Mouse (Mus musculus) liver, embryonic 15.5 days (tissue): ENCODE measurements around the gene Mien1. TPM values are rescaled to one million over a fixed set of nuclear protein-coding genes. Genes with fewer than 3 reads are reported as not detected.

ENCODE experiments used
- ATAC-seq: fragments of 200-750 bp; cut with Nextera tagmentation; 2 replicates; pipeline ENCODE4 v1.8.0; 2017; ENCODE audit warnings: moderate number of reproducible peaks, mild to moderate bottlenecking, moderate library complexity; ENCODE audit not compliant: insufficient read depth
- H3K27ac ChIP-seq: fragments of 300-500 bp; sonication (generic); replicated peaks from 2 replicates; pipeline ENCODE4 v1.5.1; 2015; ENCODE audit warnings: mild to moderate bottlenecking, inconsistent platforms
- H3K27me3 ChIP-seq: fragments of 300-500 bp; sonication (generic); 2 replicates; pipeline ENCODE4 v1.6.1; 2015; ENCODE audit warnings: mild to moderate bottlenecking, inconsistent platforms
- H3K36me3 ChIP-seq: fragments of 300-500 bp; sonication (generic); replicated peaks from 2 replicates; pipeline ENCODE4 v1.6.1; 2015; ENCODE audit warnings: moderate library complexity, mild to moderate bottlenecking, inconsistent platforms
- H3K4me1 ChIP-seq: fragments of 300-500 bp; sonication (generic); replicated peaks from 2 replicates; pipeline ENCODE4 v1.6.1; 2015; ENCODE audit warnings: inconsistent platforms
- H3K4me2 ChIP-seq: fragments of 300-500 bp; sonication (generic); 2 replicates; pipeline ENCODE4 v1.6.1; 2015; ENCODE audit warnings: moderate library complexity, mild to moderate bottlenecking, inconsistent platforms
- H3K4me3 ChIP-seq: fragments of 300-500 bp; sonication (generic); replicated peaks from 2 replicates; pipeline ENCODE4 v1.5.1; 2015; ENCODE audit warnings: mild to moderate bottlenecking, inconsistent platforms
- H3K9ac ChIP-seq: fragments of 300-500 bp; sonication (generic); 2 replicates; pipeline ENCODE4 v1.6.1; 2015; ENCODE audit warnings: moderate library complexity, mild to moderate bottlenecking, inconsistent platforms
- H3K9me3 ChIP-seq: fragments of 300-500 bp; sonication (generic); replicated peaks from 2 replicates; pipeline ENCODE4 v1.6.1; 2016; ENCODE audit warnings: inconsistent platforms
- WGBS: fragments of 180-500 bp; shearing (Covaris S2); methylation state at CpG from one replicate; pipeline ENCODE4 v1.1.7; 2015; ENCODE audit warnings: mixed read lengths; ENCODE audit not compliant: insufficient replicate concordance; 5-methylcytosine and 5-hydroxymethylcytosine counted together
- polyA plus RNA-seq: library from polyadenylated mRNA; unstranded; fragments of >200 nt; fragmentation: Nextera tagmentation; extraction: Ambion mirVana; gene quantifications from 2 replicates; pipeline ENCODE4 v1.2.1, GENCODE M21; 2015

Gene Mien1
- polyA plus RNA-seq = 57.2 TPM in 2 replicates

- Histone ChIP-seq H3K27ac (peak within 1 kb of the TSS; percentile 74), H3K9ac (peak within 1 kb of the TSS; percentile 60), H3K4me2 (peak within 1 kb of the TSS; percentile 76), H3K36me3 (no peaks in the 10 kb centered on the region), H3K4me3 (peak within 1 kb of the TSS; percentile 81), H3K27me3 (peaks cover under 1% of the 10 kb centered on the region; the same call in 1 of the 2 replicates), H3K4me1 (peaks cover 13% of the 10 kb centered on the region), H3K9me3 (no peaks in the 10 kb centered on the region)
- ATAC-seq = peak; percentile 81
- WGBS = 3% methylated on average over 43 of the region's 43 CpGs
Observed at GRCm38 (mm10) chr11:98438331-98439158, at the start of gene Mien1. Gene Mien1, minus strand, starts transcription at chr11:98438991.

- no peak overlapping the region for H3K9ac ChIP-seq
- H3K4me3 ChIP-seq = no peak overlapping the region
- no peaks in the 10 kb centered on the region for H3K36me3 ChIP-seq
- H3K27ac ChIP-seq = no peak overlapping the region
- no peaks in the 10 kb centered on the region for H3K27me3 ChIP-seq
- ATAC-seq = no peak
- H3K4me1 ChIP-seq = no peaks in the 10 kb centered on the region
- H3K9me3 ChIP-seq = no peaks in the 10 kb centered on the region
- H3K4me2 ChIP-seq = no peak overlapping the region
- WGBS = 40% methylated on average over 5 of the region's 5 CpGs
Observed at GRCm38 (mm10) chr11:98487526-98488040, 48.8 kb upstream of the Mien1 start.

- no peak for ATAC-seq
- H3K9ac ChIP-seq = no peak overlapping the region
- no peak overlapping the region for H3K27ac ChIP-seq
- no peaks in the 10 kb centered on the region for H3K4me1 ChIP-seq
- H3K4me2 ChIP-seq = no peak overlapping the region
- no peaks in the 10 kb centered on the region for H3K36me3 ChIP-seq
- no peaks in the 10 kb centered on the region for H3K9me3 ChIP-seq
- H3K27me3 ChIP-seq = 0 out of 2 replicates have a peak, but pooled peaks cover 3% of the 10 kb centered on the region
- no peak overlapping the region for H3K4me3 ChIP-seq
- WGBS = 57% methylated on average over 2 of the region's 2 CpGs
Observed at GRCm38 (mm10) chr11:98485749-98486148, 47.0 kb upstream of the Mien1 start.

GRCm38 (mm10) chr11:98482067-98482466, 43.3 kb upstream of the Mien1 start:
- Histone ChIP-seq H3K9ac (no peak overlapping the region), H3K9me3 (no peaks in the 10 kb centered on the region), H3K27ac (no peak overlapping the region), H3K4me2 (no peak overlapping the region), H3K4me3 (no peak overlapping the region), H3K4me1 (no peaks in the 10 kb centered on the region), H3K36me3 (no peaks in the 10 kb centered on the region), H3K27me3 (0 out of 2 replicates have a peak, but pooled peaks cover 3% of the 10 kb centered on the region)
- 53% methylated on average over 10 of the region's 10 CpGs for WGBS
- ATAC-seq = no peak

- H3K9me3 ChIP-seq = no peaks in the 10 kb centered on the region
- no peak overlapping the region for H3K4me2 ChIP-seq
- H3K9ac ChIP-seq = no peak overlapping the region
- no peak overlapping the region for H3K4me3 ChIP-seq
- no peaks in the 10 kb centered on the region for H3K36me3 ChIP-seq
- H3K27me3 ChIP-seq = 0 out of 2 replicates have a peak, but pooled peaks cover 3% of the 10 kb centered on the region
- no peak for ATAC-seq
- H3K27ac ChIP-seq = no peak overlapping the region
- 36% methylated on average over 6 of the region's 6 CpGs for WGBS
- no peaks in the 10 kb centered on the region for H3K4me1 ChIP-seq
Observed at GRCm38 (mm10) chr11:98481231-98481630, 42.4 kb upstream of the Mien1 start.

- H3K27me3 ChIP-seq = 0 out of 2 replicates have a peak, but pooled peaks cover 3% of the 10 kb centered on the region
- H3K4me1 ChIP-seq = no peaks in the 10 kb centered on the region
- H3K9me3 ChIP-seq = no peaks in the 10 kb centered on the region
- H3K27ac ChIP-seq = no peak overlapping the region
- ATAC-seq = no peak
- H3K4me2 ChIP-seq = no peak overlapping the region
- no peak overlapping the region for H3K4me3 ChIP-seq
- H3K9ac ChIP-seq = no peak overlapping the region
- 63% methylated on average over 12 of the region's 12 CpGs for WGBS
- no peaks in the 10 kb centered on the region for H3K36me3 ChIP-seq
Observed at GRCm38 (mm10) chr11:98479940-98480497, 41.2 kb upstream of the Mien1 start.

- H3K9me3 ChIP-seq = no peaks in the 10 kb centered on the region
- H3K36me3 ChIP-seq = no peaks in the 10 kb centered on the region
- no peak for ATAC-seq
- H3K27me3 ChIP-seq = 0 out of 2 replicates have a peak, but pooled peaks cover 3% of the 10 kb centered on the region
- no peaks in the 10 kb centered on the region for H3K4me1 ChIP-seq
- H3K9ac ChIP-seq = no peak overlapping the region
- no peak overlapping the region for H3K4me3 ChIP-seq
- no peak overlapping the region for H3K4me2 ChIP-seq
- H3K27ac ChIP-seq = no peak overlapping the region
- WGBS = 52% methylated on average over 13 of the region's 13 CpGs
Observed at GRCm38 (mm10) chr11:98479026-98479939, 40.5 kb upstream of the Mien1 start.

- 47% methylated on average over 14 of the region's 14 CpGs for WGBS
Observed at GRCm38 (mm10) chr11:98477011-98477701, 38.4 kb upstream of the Mien1 start.

GRCm38 (mm10) chr11:98476434-98476807, 37.6 kb upstream of the Mien1 start:
- no peak for ATAC-seq

More at GRCm38 (mm10) chr11:98477011-98477701, 38.4 kb upstream of the Mien1 start:
- Histone ChIP-seq H3K36me3 (no peaks in the 10 kb centered on the region), H3K4me2 (no peak overlapping the region), H3K27ac (no peak overlapping the region), H3K27me3 (peaks cover 4% of the 10 kb centered on the region; the same call in 1 of the 2 replicates), H3K9ac (no peak overlapping the region), H3K9me3 (no peaks in the 10 kb centered on the region), H3K4me3 (no peak overlapping the region), H3K4me1 (no peaks in the 10 kb centered on the region)
- no peak for ATAC-seq

More at GRCm38 (mm10) chr11:98476434-98476807, 37.6 kb upstream of the Mien1 start:
- no peak overlapping the region for H3K4me3 ChIP-seq
- no peaks in the 10 kb centered on the region for H3K4me1 ChIP-seq
- WGBS = 53% methylated on average over 4 of the region's 4 CpGs
- H3K4me2 ChIP-seq = no peak overlapping the region
- H3K9ac ChIP-seq = no peak overlapping the region
- H3K9me3 ChIP-seq = no peaks in the 10 kb centered on the region
- H3K36me3 ChIP-seq = no peaks in the 10 kb centered on the region
- no peak overlapping the region for H3K27ac ChIP-seq
- H3K27me3 ChIP-seq = peaks cover 3% of the 10 kb centered on the region; the same call in 1 of the 2 replicates
